8 mouse cellular contexts compared by ENCODE assay signal in the genomic region with DNA sequence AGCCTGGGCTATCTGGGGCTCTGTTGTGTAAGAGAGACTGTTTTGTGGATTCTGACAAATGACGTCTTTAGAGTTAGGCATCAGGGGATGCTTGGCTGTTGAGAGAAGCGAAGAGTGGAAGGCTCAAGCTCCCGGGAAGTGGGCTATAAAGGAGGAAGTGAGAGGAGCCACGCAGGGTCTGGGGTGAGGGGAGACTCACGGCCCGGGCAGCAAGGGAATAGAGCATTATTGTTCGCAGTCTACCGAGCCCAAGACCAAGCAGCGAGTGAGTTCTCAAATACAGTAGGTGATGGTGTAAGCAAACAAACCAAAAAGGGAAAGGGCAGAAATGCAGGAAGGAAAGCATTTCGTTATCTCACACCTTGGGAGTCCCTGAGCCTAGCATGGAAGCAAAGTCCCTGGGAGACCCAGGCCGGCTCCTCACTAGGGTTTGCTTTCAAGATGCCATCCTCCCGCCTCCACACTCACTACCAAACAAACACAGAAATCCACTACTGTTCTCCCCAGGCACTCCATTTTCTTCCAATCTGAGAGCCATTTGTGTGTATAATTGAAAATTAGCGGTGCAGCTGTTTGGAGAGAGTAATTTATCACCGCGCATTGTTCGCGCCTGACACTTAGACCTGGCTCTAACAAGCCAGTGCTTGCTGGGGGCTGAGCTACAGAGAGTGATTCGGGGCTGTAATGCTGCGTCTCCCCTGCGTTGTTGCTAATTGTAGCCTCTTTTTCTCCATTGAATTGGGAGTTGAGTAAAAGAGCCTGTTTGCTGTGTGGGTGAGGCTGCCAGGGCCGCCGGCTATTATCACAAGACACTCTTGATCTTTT.
A peak's percentile ranks its signal among the peaks of the same experiment; 100 is the strongest.
DNase-seq lines count a peak whose midpoint lies in the region; ATAC-seq lines count a peak whose summit lies in the region.
"Had no signal": no experiment of that assay in that cellular context is flagged by ENCODE, and none has a peak within 500 bp of the region (broad histone marks: within the 10 kb centered on the region; RNA-seq: fewer than 3 reads in every experiment).

No protein-coding gene starts in this region.

- no peak overlapping the region for H3K9ac ChIP-seq in lung, embryonic 15.5 days
- H3K9ac ChIP-seq in forebrain, embryonic 11.5 days (ENCODE audit: low read length), result no peak overlapping the region; the same call in 1 of the 2 replicates
- H3K9ac ChIP-seq in limb, embryonic 11.5 days (ENCODE audit: low read length), result no peak overlapping the region
- no peak overlapping the region for H3K9ac ChIP-seq in stomach, embryonic 15.5 days

- no peak overlapping the region for H3K4me3 ChIP-seq in lung, embryonic 15.5 days
- H3K4me3 ChIP-seq in forebrain, embryonic 11.5 days (ENCODE audit: low read depth, low read length), result no peak overlapping the region
- no peak overlapping the region for H3K4me3 ChIP-seq in limb, embryonic 11.5 days (ENCODE audit: low read depth, low read length)
- 0 out of 2 replicates have a peak overlapping the region, but pooled peaks have one; percentile 2 for H3K4me3 ChIP-seq in stomach, embryonic 15.5 days (replicated peaks)

- no peaks in the 10 kb centered on the region for H3K27me3 ChIP-seq in lung, embryonic 15.5 days
- H3K27me3 ChIP-seq in forebrain, embryonic 11.5 days (ENCODE audit: control insufficient read depth, insufficient read depth, low read length), result peaks cover 41% of the 10 kb centered on the region
- H3K27me3 ChIP-seq in limb, embryonic 11.5 days (ENCODE audit: control insufficient read depth, insufficient read depth, low read length), result no peaks in the 10 kb centered on the region
- H3K27me3 ChIP-seq in stomach, embryonic 15.5 days (replicated peaks), result no peaks in the 10 kb centered on the region

- no peaks in the 10 kb centered on the region for H3K4me1 ChIP-seq in lung, embryonic 15.5 days
- peaks cover 11% of the 10 kb centered on the region for H3K4me1 ChIP-seq in forebrain, embryonic 11.5 days (replicated peaks; ENCODE audit: control insufficient read depth, insufficient read depth, low read length)
- H3K4me1 ChIP-seq in limb, embryonic 11.5 days (ENCODE audit: control insufficient read depth, insufficient read depth, low read length), result peaks cover 5% of the 10 kb centered on the region; the same call in 1 of the 2 replicates
- no peaks in the 10 kb centered on the region for H3K4me1 ChIP-seq in stomach, embryonic 15.5 days

- no peak for DNase-seq in lung, postnatal 36 days
- peak; percentile 82 for DNase-seq in forebrain, embryonic 11.5 days (ENCODE audit: low spot score)
- DNase-seq in limb, embryonic 11.5 days (ENCODE audit: low spot score), result peak; percentile 48
- DNase-seq in spleen, postnatal 36 days (ENCODE audit: low spot score in 2 of 2), result no peak

- no peaks in the 10 kb centered on the region for H3K9me3 ChIP-seq in lung, embryonic 15.5 days
- H3K9me3 ChIP-seq in forebrain, embryonic 11.5 days (ENCODE audit: control insufficient read depth, low read length), result no peaks in the 10 kb centered on the region
- H3K9me3 ChIP-seq in limb, embryonic 11.5 days (ENCODE audit: control insufficient read depth, low read length), result no peaks in the 10 kb centered on the region
- H3K9me3 ChIP-seq in stomach, embryonic 15.5 days, result no peaks in the 10 kb centered on the region

- no peaks in the 10 kb centered on the region for H3K36me3 ChIP-seq in lung, embryonic 15.5 days
- H3K36me3 ChIP-seq in forebrain, embryonic 11.5 days (ENCODE audit: control insufficient read depth, insufficient read depth, low read length), result no peaks in the 10 kb centered on the region
- no peaks in the 10 kb centered on the region for H3K36me3 ChIP-seq in limb, embryonic 11.5 days (ENCODE audit: control insufficient read depth, insufficient read depth, low read length)
- H3K36me3 ChIP-seq in stomach, embryonic 15.5 days, result no peaks in the 10 kb centered on the region

- H3K27ac ChIP-seq in lung, embryonic 15.5 days, result no peak overlapping the region
- peak overlapping the region; percentile 42; the same call in 1 of the 2 replicates for H3K27ac ChIP-seq in forebrain, embryonic 11.5 days (ENCODE audit: low read depth, low read length)
- H3K27ac ChIP-seq in limb, embryonic 11.5 days (replicated peaks; ENCODE audit: low read depth, low read length), result no peak overlapping the region
- H3K27ac ChIP-seq in stomach, embryonic 15.5 days, result peak overlapping the region; percentile 57; the same call in 1 of the 2 replicates
- H3K27ac ChIP-seq: macrophage had no signal

- 46% methylated on average over 22 of the region's 22 CpGs for WGBS in lung, embryonic 15.5 days
- 25% methylated on average over 22 of the region's 22 CpGs for WGBS in forebrain, embryonic 11.5 days
- 37% methylated on average over 22 of the region's 22 CpGs for WGBS in limb, embryonic 11.5 days
- WGBS in stomach, embryonic 15.5 days, result 45% methylated on average over 22 of the region's 22 CpGs

- H3K4me2 ChIP-seq in lung, embryonic 15.5 days, result peak overlapping the region; percentile 2; the same call in 1 of the 2 replicates
- peak overlapping the region; percentile 34 for H3K4me2 ChIP-seq in forebrain, embryonic 11.5 days (ENCODE audit: low read depth, low read length, severe bottlenecking)
- peak overlapping the region; percentile 13; the same call in 1 of the 2 replicates for H3K4me2 ChIP-seq in limb, embryonic 11.5 days (ENCODE audit: low read depth, severe bottlenecking)
- peak overlapping the region; percentile 39 for H3K4me2 ChIP-seq in stomach, embryonic 15.5 days

- no peak for ATAC-seq in lung, embryonic 15.5 days (ENCODE audit: borderline replicate concordance, extremely low read depth, low FRiP score, low TSS enrichment)
- ATAC-seq in forebrain, embryonic 11.5 days (replicated peaks; ENCODE audit: low FRiP score), result peak; percentile 87
- ATAC-seq in limb, embryonic 11.5 days (ENCODE audit: insufficient number of reproducible peaks, low FRiP score, low TSS enrichment, low read depth), result no peak
- ATAC-seq in stomach, embryonic 15.5 days (ENCODE audit: insufficient read depth, low FRiP score, low read depth), result peak; percentile 50; the same call in 1 of the 2 replicates
- no peak for ATAC-seq in megakaryocyte, adult 5-6 weeks (ENCODE audit: poor library complexity, severe bottlenecking)

Comparison
In these comparisons a context has a peak if more than half of its experiments do, and no peak if none do; other contexts are left out.
1. ATAC-seq: peak in forebrain, embryonic 11.5 days (single experiment) and stomach, embryonic 15.5 days (single experiment); none in lung, embryonic 15.5 days (single experiment), limb, embryonic 11.5 days (single experiment) and megakaryocyte, adult 5-6 weeks (single experiment).
2. H3K27ac ChIP-seq: peak in forebrain, embryonic 11.5 days (single experiment) and stomach, embryonic 15.5 days (single experiment); none in lung, embryonic 15.5 days (single experiment) and limb, embryonic 11.5 days (single experiment).
3. DNase-seq: peak in forebrain, embryonic 11.5 days (single experiment) and limb, embryonic 11.5 days (single experiment); none in lung, postnatal 36 days (single experiment) and spleen, postnatal 36 days (0 of 2).
4. Peak in every context shown above with its lines, with median percentiles within 50 percentile points of each other: H3K4me2 ChIP-seq.